Mouse (Mus musculus) heart, embryonic 15.5 days (tissue): ENCODE data around the gene Stard13. TPM values are rescaled to one million over a fixed set of nuclear protein-coding genes. Genes with fewer than 3 reads are reported as not detected.

Source experiments
- ATAC-seq: fragments of 200-750 bp; cut with Nextera tagmentation; replicated peaks from 2 replicates; pipeline ENCODE4 v1.8.0; 2017; ENCODE audit warnings: low read depth, moderate TSS enrichment; ENCODE audit not compliant: insufficient number of reproducible peaks, insufficient read depth, low FRiP score
- H3K27ac ChIP-seq: fragments of 300-500 bp; sonication (generic); 2 replicates; pipeline ENCODE4 v1.5.1; 2015; ENCODE audit warnings: mild to moderate bottlenecking, inconsistent platforms
- H3K27me3 ChIP-seq: fragments of 300-500 bp; sonication (generic); 2 replicates; pipeline ENCODE4 v1.6.1; 2015; ENCODE audit warnings: inconsistent platforms
- H3K36me3 ChIP-seq: fragments of 300-500 bp; sonication (generic); 2 replicates; pipeline ENCODE4 v1.6.1; 2015; ENCODE audit warnings: mild to moderate bottlenecking, inconsistent platforms
- H3K4me1 ChIP-seq: fragments of 300-500 bp; sonication (generic); replicated peaks from 2 replicates; pipeline ENCODE4 v1.6.1; 2015; ENCODE audit warnings: inconsistent platforms
- H3K4me2 ChIP-seq: fragments of 300-500 bp; sonication (generic); 2 replicates; pipeline ENCODE4 v1.6.1; 2015; ENCODE audit warnings: inconsistent platforms, mild to moderate bottlenecking, moderate library complexity
- H3K4me3 ChIP-seq: fragments of 300-500 bp; sonication (generic); 2 replicates; pipeline ENCODE4 v1.5.1; 2015; ENCODE audit warnings: mild to moderate bottlenecking, inconsistent platforms
- H3K9ac ChIP-seq: fragments of 300-500 bp; sonication (generic); 2 replicates; pipeline ENCODE4 v1.6.1; 2015; ENCODE audit warnings: mild to moderate bottlenecking, inconsistent platforms
- H3K9me3 ChIP-seq: fragments of 300-500 bp; sonication (generic); replicated peaks from 2 replicates; pipeline ENCODE4 v1.6.1; 2016; ENCODE audit warnings: inconsistent platforms
- WGBS: fragments of 180-500 bp; shearing (Covaris S2); methylation state at CpG from one replicate; pipeline ENCODE4 v1.1.7; 2015; ENCODE audit warnings: mixed read lengths; 5-methylcytosine and 5-hydroxymethylcytosine counted together
- polyA plus RNA-seq: library from polyadenylated mRNA; unstranded; fragments of >200 nt; fragmentation: Nextera tagmentation; extraction: Ambion mirVana; gene quantifications from 2 replicates; pipeline ENCODE4 v1.2.1, GENCODE M21; 2015

Gene Stard13
- polyA plus RNA-seq, 1 experiment from 2014 or later, result 3.9 TPM

GRCm38 (mm10) chr5:151223696-151224366 lies 9.8 kb downstream of the Stard13 start:
- no peaks in the 10 kb centered on the region for H3K36me3 ChIP-seq
- no peak overlapping the region for H3K27ac ChIP-seq
- H3K4me2 ChIP-seq, result no peak overlapping the region
- no peaks in the 10 kb centered on the region for H3K27me3 ChIP-seq
- H3K9me3 ChIP-seq, result no peaks in the 10 kb centered on the region
- H3K4me1 ChIP-seq, result no peaks in the 10 kb centered on the region
- 60% methylated on average over 4 of the region's 4 CpGs for WGBS
- no peak overlapping the region for H3K4me3 ChIP-seq
- H3K9ac ChIP-seq, result no peak overlapping the region
- ATAC-seq, result no peak

DNA sequence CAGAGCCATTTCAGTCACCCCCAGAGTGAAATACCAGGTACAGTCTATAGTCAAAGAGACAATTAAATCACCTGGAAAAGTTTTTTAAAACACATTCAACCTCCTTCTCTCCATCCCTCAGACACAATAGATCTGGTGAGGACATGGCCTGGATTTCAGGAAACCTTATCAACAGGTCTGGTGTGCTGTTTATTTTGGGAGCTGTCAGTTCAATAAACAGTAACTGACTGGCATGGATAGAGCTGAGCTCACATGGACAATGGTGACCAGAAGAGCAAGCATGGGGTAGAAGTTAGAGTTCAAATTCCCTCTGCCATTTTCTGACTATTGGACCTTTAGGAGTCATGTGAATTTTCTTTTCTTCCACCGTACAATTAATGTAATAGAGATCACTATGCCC lies 10.8 kb downstream of the Stard13 start:
- WGBS, result 79% methylated on average over 1 of the region's 1 CpGs
- no peaks in the 10 kb centered on the region for H3K4me1 ChIP-seq
- ATAC-seq, result no peak
- H3K4me2 ChIP-seq, result no peak overlapping the region
- no peak overlapping the region for H3K4me3 ChIP-seq
- H3K27me3 ChIP-seq, result no peaks in the 10 kb centered on the region
- H3K36me3 ChIP-seq, result no peaks in the 10 kb centered on the region
- no peak overlapping the region for H3K9ac ChIP-seq
- H3K27ac ChIP-seq, result no peak overlapping the region
- H3K9me3 ChIP-seq, result no peaks in the 10 kb centered on the region

DNA sequence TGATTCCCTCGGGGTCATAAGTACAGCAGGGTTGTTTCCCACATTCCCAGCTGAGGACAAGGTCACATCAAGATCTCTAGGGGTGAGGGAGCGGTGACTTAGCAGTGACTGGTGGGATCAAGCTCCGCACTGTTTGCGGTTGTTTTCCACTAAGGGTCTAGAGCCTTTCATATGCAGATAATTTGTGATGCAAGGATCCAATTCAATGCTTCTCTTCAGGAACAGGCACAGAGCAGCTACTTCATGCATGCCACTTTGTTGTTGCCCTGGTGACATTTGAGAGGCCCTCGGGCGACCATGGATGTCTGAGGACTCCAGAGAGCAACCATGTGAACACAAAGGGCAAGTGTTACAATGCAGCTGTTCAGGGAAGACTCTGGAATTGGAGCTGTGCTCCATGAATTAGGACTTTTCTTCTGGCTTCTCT lies 14.9 kb downstream of the Stard13 start:
- WGBS, result 56% methylated on average over 6 of the region's 6 CpGs

GRCm38 (mm10) chr5:151213097-151213496 lies 20.5 kb downstream of the Stard13 start:
- H3K9me3 ChIP-seq, result no peaks in the 10 kb centered on the region

More for the DNA sequence above, 14.9 kb downstream of the Stard13 start:
- Histone ChIP-seq H3K27me3 (no peaks in the 10 kb centered on the region), H3K36me3 (no peaks in the 10 kb centered on the region), H3K9ac (no peak overlapping the region), H3K4me1 (no peaks in the 10 kb centered on the region), H3K27ac (no peak overlapping the region), H3K4me3 (no peak overlapping the region), H3K4me2 (no peak overlapping the region), H3K9me3 (no peaks in the 10 kb centered on the region)
- no peak for ATAC-seq

DNA sequence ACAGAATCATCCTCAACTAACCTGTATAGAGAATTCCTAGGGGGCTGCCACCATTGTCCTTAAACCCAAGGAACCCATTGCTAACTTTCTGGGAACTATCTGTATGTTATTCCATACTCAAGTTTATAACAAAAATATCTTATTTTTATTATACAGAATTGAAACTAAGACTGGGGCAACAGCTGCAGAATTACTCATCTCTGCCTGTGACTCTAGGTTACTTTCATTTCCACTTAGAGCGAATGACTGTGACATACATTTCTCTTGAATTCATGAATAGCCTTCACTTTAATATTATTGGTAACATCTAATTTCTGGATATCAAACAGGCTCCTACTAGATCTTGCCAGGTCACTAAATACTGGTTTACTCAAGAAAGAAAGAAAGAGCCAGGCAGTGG lies 22.8 kb downstream of the Stard13 start:
- ATAC-seq, result no peak
- Histone ChIP-seq H3K9me3 (no peaks in the 10 kb centered on the region), H3K4me2 (no peak overlapping the region), H3K27me3 (no peaks in the 10 kb centered on the region), H3K4me1 (no peaks in the 10 kb centered on the region), H3K27ac (no peak overlapping the region), H3K9ac (no peak overlapping the region), H3K4me3 (no peak overlapping the region), H3K36me3 (no peaks in the 10 kb centered on the region)
- 88% methylated on average over 1 of the region's 1 CpGs for WGBS

More at GRCm38 (mm10) chr5:151213097-151213496, 20.5 kb downstream of the Stard13 start:
- Histone ChIP-seq H3K4me3 (no peak overlapping the region), H3K4me2 (no peak overlapping the region), H3K27me3 (no peaks in the 10 kb centered on the region), H3K36me3 (no peaks in the 10 kb centered on the region), H3K9ac (no peak overlapping the region), H3K27ac (no peak overlapping the region), H3K4me1 (no peaks in the 10 kb centered on the region)
- WGBS, result 76% methylated on average over 3 of the region's 3 CpGs
- no peak for ATAC-seq

DNA sequence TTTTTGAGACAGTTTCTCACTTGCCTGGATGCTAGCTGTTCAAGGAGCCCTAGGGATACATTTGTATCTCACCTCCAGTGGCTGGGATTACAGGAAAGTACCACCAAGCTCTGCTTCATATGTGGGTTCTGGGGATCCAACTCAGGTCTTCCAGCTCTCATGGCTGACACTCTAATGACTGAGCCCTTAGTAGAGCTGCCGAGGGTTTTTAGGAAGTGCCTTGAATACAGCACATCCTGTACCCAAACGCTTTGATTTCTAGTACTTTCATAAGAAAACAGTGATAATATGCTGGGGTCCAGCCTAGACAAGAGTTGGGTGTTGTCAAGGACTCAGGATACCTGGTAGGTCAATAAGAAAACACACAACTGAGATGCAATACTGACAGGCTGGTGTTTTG lies 23.6 kb downstream of the Stard13 start:
- Histone ChIP-seq H3K27ac (no peak overlapping the region), H3K9me3 (no peaks in the 10 kb centered on the region), H3K4me1 (no peaks in the 10 kb centered on the region), H3K4me2 (no peak overlapping the region), H3K36me3 (no peaks in the 10 kb centered on the region), H3K27me3 (no peaks in the 10 kb centered on the region), H3K4me3 (no peak overlapping the region), H3K9ac (no peak overlapping the region)
- no peak for ATAC-seq
- WGBS, result 63% methylated on average over 2 of the region's 2 CpGs

GRCm38 (mm10) chr5:151205017-151205416 lies 28.6 kb downstream of the Stard13 start:
- WGBS, result 87% methylated on average over 4 of the region's 4 CpGs

GRCm38 (mm10) chr5:151202925-151203324 lies 30.7 kb downstream of the Stard13 start:
- H3K27me3 ChIP-seq, result no peaks in the 10 kb centered on the region
- 28% methylated on average over 5 of the region's 5 CpGs for WGBS
- H3K27ac ChIP-seq, result no peak overlapping the region
- no peaks in the 10 kb centered on the region for H3K9me3 ChIP-seq
- H3K36me3 ChIP-seq, result no peaks in the 10 kb centered on the region
- H3K4me1 ChIP-seq, result 0 out of 2 replicates have a peak, but pooled peaks cover 8% of the 10 kb centered on the region
- 0 out of 2 replicates have a peak, but pooled peaks have one; percentile 31 for ATAC-seq
- H3K4me3 ChIP-seq, result no peak overlapping the region
- no peak overlapping the region for H3K9ac ChIP-seq
- no peak overlapping the region for H3K4me2 ChIP-seq

More at GRCm38 (mm10) chr5:151205017-151205416, 28.6 kb downstream of the Stard13 start:
- no peaks in the 10 kb centered on the region for H3K27me3 ChIP-seq
- no peak overlapping the region for H3K9ac ChIP-seq
- 0 out of 2 replicates have a peak, but pooled peaks cover 5% of the 10 kb centered on the region for H3K4me1 ChIP-seq
- no peaks in the 10 kb centered on the region for H3K36me3 ChIP-seq
- no peaks in the 10 kb centered on the region for H3K9me3 ChIP-seq
- H3K4me3 ChIP-seq, result no peak overlapping the region
- ATAC-seq, result no peak
- H3K27ac ChIP-seq, result no peak overlapping the region
- no peak overlapping the region for H3K4me2 ChIP-seq

GRCm38 (mm10) chr5:151201220-151201619 lies 32.4 kb downstream of the Stard13 start:
- WGBS, result 73% methylated on average over 3 of the region's 3 CpGs
- H3K4me2 ChIP-seq, result no peak overlapping the region
- H3K9me3 ChIP-seq, result no peaks in the 10 kb centered on the region
- no peaks in the 10 kb centered on the region for H3K27me3 ChIP-seq
- no peak overlapping the region for H3K27ac ChIP-seq
- no peak for ATAC-seq
- H3K4me3 ChIP-seq, result no peak overlapping the region
- 0 out of 2 replicates have a peak, but pooled peaks cover 8% of the 10 kb centered on the region for H3K4me1 ChIP-seq
- no peaks in the 10 kb centered on the region for H3K36me3 ChIP-seq
- no peak overlapping the region for H3K9ac ChIP-seq

GRCm38 (mm10) chr5:151199235-151199634 lies 34.4 kb downstream of the Stard13 start:
- H3K4me2 ChIP-seq, result no peak overlapping the region
- H3K27ac ChIP-seq, result no peak overlapping the region
- 56% methylated on average over 3 of the region's 3 CpGs for WGBS
- no peaks in the 10 kb centered on the region for H3K36me3 ChIP-seq
- 0 out of 2 replicates have a peak, but pooled peaks cover 8% of the 10 kb centered on the region for H3K4me1 ChIP-seq
- no peaks in the 10 kb centered on the region for H3K9me3 ChIP-seq
- no peak overlapping the region for H3K9ac ChIP-seq
- no peak for ATAC-seq
- H3K27me3 ChIP-seq, result no peaks in the 10 kb centered on the region
- no peak overlapping the region for H3K4me3 ChIP-seq

DNA sequence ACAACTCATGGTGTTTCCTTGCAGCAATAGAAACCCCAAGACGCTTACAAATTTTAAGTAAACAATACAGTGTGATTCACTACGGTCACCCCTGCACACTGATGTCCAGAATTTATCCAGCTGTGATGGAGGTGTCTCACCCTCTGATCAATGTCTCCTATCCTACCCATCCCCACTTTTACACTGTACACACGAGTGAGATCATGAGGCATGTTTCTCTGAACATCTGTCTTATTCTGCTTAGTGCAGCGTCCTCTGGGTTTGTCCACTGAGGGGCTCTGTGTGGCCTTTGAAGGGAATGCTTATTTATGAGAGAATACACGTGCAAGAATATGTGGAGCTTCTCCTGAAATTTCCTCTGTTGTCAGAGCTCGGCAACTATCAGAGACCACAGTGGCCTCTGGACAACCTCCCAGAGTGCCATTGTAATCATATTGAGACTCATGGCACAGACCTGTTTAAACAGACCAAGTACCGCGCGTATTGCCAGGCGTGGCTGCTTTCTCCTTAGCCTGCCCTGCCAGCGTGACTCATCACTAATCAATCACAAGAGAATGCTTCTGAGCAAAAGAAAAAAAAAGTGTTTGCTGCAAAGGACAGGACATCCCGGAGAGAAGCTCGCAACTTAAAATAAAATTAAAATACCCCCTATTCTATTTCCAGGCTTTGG lies 36.9 kb downstream of the Stard13 start:
- 63% methylated on average over 13 of the region's 13 CpGs for WGBS

More for the DNA sequence above, 36.9 kb downstream of the Stard13 start:
- no peak overlapping the region for H3K4me3 ChIP-seq
- H3K4me1 ChIP-seq, result 0 out of 2 replicates have a peak, but pooled peaks cover 6% of the 10 kb centered on the region
- H3K27me3 ChIP-seq, result no peaks in the 10 kb centered on the region
- H3K9ac ChIP-seq, result no peak overlapping the region
- H3K4me2 ChIP-seq, result no peak overlapping the region
- no peak overlapping the region for H3K27ac ChIP-seq
- no peaks in the 10 kb centered on the region for H3K36me3 ChIP-seq
- H3K9me3 ChIP-seq, result no peaks in the 10 kb centered on the region
- no peak for ATAC-seq
